Mouse (Mus musculus) bone marrow, adult 2 months (tissue): ENCODE measurements at regions not wholly inside any gene's neighbourhood (a gene's known extent, or its start where the extent isn't known, plus 50 kb on each side); places are given as distances from the start of the nearest gene placed in this dataset.

Source experiments
- H3K27ac ChIP-seq: fragments of 200-500 bp; 2 replicates; pipeline ENCODE4 v1.5.1; 2012; ENCODE audit warnings: low read depth, mild to moderate bottlenecking, control low read depth, inconsistent platforms, low read length; ENCODE audit not compliant: control insufficient read depth, poor library complexity, insufficient read depth
- H3K4me1 ChIP-seq: fragments of 200-500 bp; 2 replicates; pipeline ENCODE4 v1.6.1; 2011; ENCODE audit warnings: low read length; ENCODE audit not compliant: control insufficient read depth, insufficient read depth
- H3K4me3 ChIP-seq: fragments of 200-500 bp; replicated peaks from 2 replicates; pipeline ENCODE3; 2011; ENCODE audit warnings: mild to moderate bottlenecking, low read depth, low read length, control low read depth; ENCODE audit not compliant: control insufficient read depth
- CTCF ChIP-seq: fragments of 200-500 bp; IDR thresholded peaks from 2 replicates; pipeline ENCODE4 v1.5.1; 2011; ENCODE audit warnings: low read length, control low read depth; ENCODE audit not compliant: control insufficient read depth, insufficient read depth
- POLR2A ChIP-seq: fragments of 200-500 bp; IDR thresholded peaks from 2 replicates; pipeline ENCODE4 v1.6.1; 2011; ENCODE audit warnings: low read depth, mild to moderate bottlenecking, control low read depth, low read length, borderline replicate concordance; ENCODE audit not compliant: control insufficient read depth
- WGBS: fragments of 180-500 bp; shearing (Covaris S2); methylation state at CpG from one replicate; pipeline ENCODE4 v1.1.7; 2018; 5-methylcytosine and 5-hydroxymethylcytosine counted together

DNA sequence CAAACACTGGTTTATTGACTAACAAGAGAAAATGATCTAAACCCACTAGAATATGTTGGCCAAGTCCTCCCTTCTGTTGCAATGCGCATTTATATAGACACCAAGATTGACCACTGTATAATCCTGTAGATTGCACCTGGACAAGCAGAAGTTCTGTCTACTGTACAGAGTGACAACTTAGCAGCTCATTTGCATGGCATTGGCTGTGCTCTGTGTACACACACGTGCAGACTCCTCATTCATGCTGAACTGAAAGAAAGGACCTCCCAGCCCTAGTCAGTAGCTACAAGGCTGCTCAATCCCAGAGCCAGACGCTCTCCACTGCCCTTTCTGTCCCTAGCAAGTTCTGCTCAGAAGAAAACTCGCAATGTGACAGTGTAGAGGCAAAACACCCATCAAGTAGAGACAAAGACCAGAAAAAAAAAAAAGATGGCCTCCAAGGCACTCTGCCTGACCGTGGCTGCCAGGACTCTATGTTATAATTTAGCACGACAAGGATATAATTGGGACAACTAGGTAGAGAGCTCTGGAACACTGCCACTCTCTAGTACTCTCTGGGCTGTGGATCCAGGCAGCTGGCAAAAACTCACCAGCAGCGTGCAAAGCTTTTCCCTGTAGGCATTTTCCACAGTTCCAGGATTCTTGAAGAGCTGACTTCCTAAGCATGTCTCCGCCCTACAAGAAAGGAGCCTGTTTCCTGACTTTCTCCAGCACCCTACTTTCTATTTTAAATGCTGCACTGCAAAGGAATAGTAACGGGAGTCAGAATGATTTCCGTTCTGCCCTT lies 108.2 kb downstream of the Akap11 start:
- no peak for TF ChIP-seq POLR2A
- no peak for TF ChIP-seq CTCF
- H3K4me3 ChIP-seq: no peak overlapping the region
- WGBS: 82% methylated on average over 10 of the region's 10 CpGs

DNA sequence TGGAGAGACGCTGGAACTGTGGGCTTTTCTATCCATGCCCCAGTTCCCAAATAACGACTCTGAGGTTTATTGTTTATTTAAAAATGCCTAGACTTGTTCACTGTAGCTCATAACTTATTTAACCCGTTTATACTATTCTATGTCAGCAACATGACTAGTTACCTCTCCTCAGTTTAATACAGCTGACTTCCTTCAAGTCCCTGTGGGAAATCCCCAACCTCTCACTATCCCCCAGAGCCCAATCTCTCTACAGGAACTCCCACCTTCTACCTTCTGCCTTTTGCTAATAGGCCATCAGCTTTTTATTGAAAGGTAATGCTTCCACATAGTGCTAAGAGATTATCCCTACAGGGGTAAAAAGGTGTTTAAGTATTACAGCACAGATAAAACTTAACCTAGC lies 109.5 kb downstream of the Akap11 start:
- Histone ChIP-seq H3K4me3 (no peak overlapping the region), H3K27ac (no peak overlapping the region), H3K4me1 (no peaks in the 10 kb centered on the region; the same call in 1 of the 2 replicates)
- WGBS: 64% methylated on average over 3 of the region's 3 CpGs
- TF ChIP-seq POLR2A: no peak
- TF ChIP-seq CTCF: no peak

More for the DNA sequence above, 108.2 kb downstream of the Akap11 start:
- no peaks in the 10 kb centered on the region; the same call in 1 of the 2 replicates for H3K4me1 ChIP-seq
- no peak overlapping the region for H3K27ac ChIP-seq

DNA sequence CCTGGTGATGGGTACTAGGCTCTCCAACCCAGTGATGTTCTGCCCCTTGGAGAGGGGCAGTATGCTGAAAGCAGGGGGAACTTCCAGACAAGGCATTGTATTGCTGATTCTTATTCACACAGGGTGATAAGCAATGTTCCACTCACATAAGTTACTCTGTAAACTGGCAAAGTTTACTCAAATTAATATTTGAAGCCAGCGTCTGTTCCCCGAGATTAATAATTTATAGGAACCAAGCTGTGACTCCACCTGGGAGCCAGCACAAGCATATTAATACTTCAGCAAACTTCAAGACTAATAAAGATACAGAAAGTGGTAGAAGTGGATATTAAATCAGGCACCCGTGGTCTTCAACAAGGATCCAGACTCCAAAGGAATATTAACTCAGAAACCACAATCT lies 114.0 kb downstream of the Akap11 start:
- TF ChIP-seq POLR2A (no peak), CTCF (no peak)
- H3K4me1 ChIP-seq: no peaks in the 10 kb centered on the region
- 84% methylated on average over 3 of the region's 3 CpGs for WGBS
- no peak overlapping the region for H3K4me3 ChIP-seq
- H3K27ac ChIP-seq: no peak overlapping the region

DNA sequence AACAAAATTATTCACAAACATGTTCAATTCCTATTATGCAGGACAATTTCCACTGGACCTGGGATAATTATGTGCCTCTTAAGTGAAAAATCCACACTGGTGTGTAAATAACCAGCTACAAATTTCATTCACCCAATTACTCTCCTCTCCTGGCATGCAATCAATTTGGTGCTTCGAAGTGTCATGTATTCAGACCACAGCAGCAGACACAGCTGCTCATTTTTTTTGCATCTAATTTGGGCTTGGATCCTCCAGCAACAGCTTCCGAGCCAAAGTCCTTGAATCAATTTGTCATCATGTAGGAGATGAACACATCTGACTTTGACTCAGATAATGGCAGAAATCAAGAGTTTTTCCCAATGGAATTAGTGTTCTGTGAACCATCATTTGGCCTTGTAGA lies 113.1 kb upstream of the Tnfsf11 start:
- 64% methylated on average over 2 of the region's 2 CpGs for WGBS
- TF ChIP-seq POLR2A: no peak
- no peak for TF ChIP-seq CTCF
- Histone ChIP-seq H3K27ac (no peak overlapping the region), H3K4me3 (no peak overlapping the region), H3K4me1 (no peaks in the 10 kb centered on the region)

DNA sequence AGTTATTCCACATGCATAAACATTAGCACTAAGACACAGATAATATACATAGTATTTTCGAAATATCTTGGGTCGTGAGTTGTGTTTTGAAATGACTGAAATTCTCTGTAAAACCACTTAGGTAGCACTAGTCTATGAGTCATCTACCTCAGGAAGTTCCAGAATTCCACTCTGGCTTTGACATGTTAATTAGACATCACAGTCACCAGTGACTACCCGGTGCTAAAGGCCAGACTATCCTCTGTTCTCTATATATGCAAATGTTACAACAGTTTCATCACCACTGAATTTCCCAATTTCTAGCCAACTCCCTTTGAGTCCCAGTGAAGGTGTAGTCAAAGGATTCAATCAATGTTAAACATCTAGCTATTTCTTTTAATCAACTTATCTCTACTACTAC lies 112.3 kb upstream of the Tnfsf11 start:
- no peak overlapping the region for H3K27ac ChIP-seq
- WGBS: 41% methylated on average over 3 of the region's 3 CpGs
- no peak overlapping the region for H3K4me3 ChIP-seq
- H3K4me1 ChIP-seq: no peaks in the 10 kb centered on the region
- TF ChIP-seq POLR2A (no peak), CTCF (no peak)

GRCm38 (mm10) chr14:78405568-78405967 lies 97.7 kb upstream of the Tnfsf11 start:
- no peak overlapping the region for H3K27ac ChIP-seq
- TF ChIP-seq CTCF (no peak), POLR2A (no peak)
- 67% methylated on average over 3 of the region's 3 CpGs for whole genome bisulfite sequencing
- no peak overlapping the region for H3K4me3 ChIP-seq
- H3K4me1 ChIP-seq: no peaks in the 10 kb centered on the region

- H3K27ac ChIP-seq: no peak overlapping the region
- TF ChIP-seq POLR2A (no peak), CTCF (no peak)
- no peaks in the 10 kb centered on the region; the same call in 1 of the 2 replicates for H3K4me1 ChIP-seq
- WGBS: 73% methylated on average over 2 of the region's 2 CpGs
- H3K4me3 ChIP-seq: no peak overlapping the region
Measured at GRCm38 (mm10) chr14:78397914-78398313, 90.1 kb upstream of the Tnfsf11 start.

DNA sequence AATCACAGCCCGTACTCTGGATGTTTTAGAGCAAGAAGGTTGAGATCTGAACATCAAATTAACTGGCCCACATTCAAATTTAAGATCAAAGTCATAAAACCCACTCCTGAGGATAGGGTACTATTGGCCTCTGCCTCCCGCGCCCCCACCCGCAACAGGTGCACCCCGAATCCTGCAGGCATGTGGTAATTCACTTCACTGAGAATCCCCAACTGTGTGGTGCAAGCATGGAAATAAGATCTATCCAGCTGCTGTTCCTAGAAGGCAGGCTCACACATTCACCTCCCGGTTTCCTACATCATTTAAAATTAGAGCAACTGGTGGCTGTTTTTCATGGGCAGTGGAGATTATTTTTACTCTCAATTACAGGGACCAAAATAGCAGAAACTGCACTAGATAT lies 87.8 kb upstream of the Tnfsf11 start:
- no peak overlapping the region for H3K27ac ChIP-seq
- WGBS: 82% methylated on average over 6 of the region's 6 CpGs

More for the DNA sequence above, 87.8 kb upstream of the Tnfsf11 start:
- no peaks in the 10 kb centered on the region; the same call in 1 of the 2 replicates for H3K4me1 ChIP-seq
- no peak for TF ChIP-seq POLR2A
- no peak for TF ChIP-seq CTCF
- no peak overlapping the region for H3K4me3 ChIP-seq
